Mouse (Mus musculus) megakaryocyte progenitor cell, adult 5-6 weeks (primary cell): ENCODE data around the gene Hoxd3. TPM values are rescaled to one million over a fixed set of nuclear protein-coding genes. Genes with fewer than 3 reads are reported as not detected.

Experiments used
- ATAC-seq: replicated peaks from 2 replicates; pipeline ENCODE4 v1.8.0; 2016; ENCODE audit warnings: mild to moderate bottlenecking, moderate TSS enrichment, inconsistent platforms; ENCODE audit not compliant: poor library complexity
- total RNA-seq, 2 experiments: library from RNA; stranded (forward) in 1 of 2; stranded (reverse) in 1 of 2; fragments of 157-497, 149-512 nt in 1 of 2; fragments of 200-1000 nt in 1 of 2; gene quantifications; 2 replicates each; pipeline versions ENCODE4 v1.2.3 to v1.2.4; 2015 to 2017

The Hoxd3 gene
- total RNA-seq, 2 experiments from 2014 or later: not detected

DNA sequence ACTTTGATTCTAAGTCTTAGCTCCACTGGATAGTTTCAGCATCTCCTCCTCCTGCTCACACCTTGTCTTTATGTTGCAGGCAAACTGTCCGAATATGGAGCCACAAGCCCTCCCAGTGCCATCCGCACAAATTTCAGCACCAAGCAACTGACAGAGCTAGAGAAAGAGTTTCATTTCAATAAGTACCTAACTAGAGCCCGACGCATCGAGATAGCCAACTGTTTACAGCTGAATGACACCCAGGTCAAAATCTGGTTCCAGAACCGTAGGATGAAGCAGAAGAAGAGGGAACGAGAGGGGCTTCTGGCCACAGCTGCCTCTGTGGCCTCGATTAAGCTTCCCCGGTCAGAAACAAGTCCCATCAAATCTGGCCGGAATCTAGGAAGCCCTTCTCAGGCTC lies 52.2 kb downstream of the Hoxd3 start:
- ATAC-seq: no peak

DNA sequence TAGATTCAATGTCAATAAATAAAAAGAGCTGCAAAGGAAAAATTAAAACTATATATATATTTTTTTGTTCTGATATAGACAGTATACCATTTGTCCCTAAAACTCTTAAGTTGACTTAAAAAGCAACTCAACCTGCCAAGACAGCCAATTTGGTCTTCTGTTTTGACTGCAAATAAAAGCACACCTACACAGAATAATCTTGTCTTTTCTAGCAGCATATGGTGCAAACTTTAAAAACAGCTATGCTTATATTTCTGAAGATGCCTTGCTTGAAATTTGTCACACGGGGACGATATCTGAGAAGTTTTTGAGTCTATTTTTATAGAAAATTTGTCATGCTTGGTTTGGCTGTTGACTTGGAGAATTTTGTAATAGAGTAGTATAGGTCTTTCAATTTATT lies 62.6 kb downstream of the Hoxd3 start:
- ATAC-seq: no peak

DNA sequence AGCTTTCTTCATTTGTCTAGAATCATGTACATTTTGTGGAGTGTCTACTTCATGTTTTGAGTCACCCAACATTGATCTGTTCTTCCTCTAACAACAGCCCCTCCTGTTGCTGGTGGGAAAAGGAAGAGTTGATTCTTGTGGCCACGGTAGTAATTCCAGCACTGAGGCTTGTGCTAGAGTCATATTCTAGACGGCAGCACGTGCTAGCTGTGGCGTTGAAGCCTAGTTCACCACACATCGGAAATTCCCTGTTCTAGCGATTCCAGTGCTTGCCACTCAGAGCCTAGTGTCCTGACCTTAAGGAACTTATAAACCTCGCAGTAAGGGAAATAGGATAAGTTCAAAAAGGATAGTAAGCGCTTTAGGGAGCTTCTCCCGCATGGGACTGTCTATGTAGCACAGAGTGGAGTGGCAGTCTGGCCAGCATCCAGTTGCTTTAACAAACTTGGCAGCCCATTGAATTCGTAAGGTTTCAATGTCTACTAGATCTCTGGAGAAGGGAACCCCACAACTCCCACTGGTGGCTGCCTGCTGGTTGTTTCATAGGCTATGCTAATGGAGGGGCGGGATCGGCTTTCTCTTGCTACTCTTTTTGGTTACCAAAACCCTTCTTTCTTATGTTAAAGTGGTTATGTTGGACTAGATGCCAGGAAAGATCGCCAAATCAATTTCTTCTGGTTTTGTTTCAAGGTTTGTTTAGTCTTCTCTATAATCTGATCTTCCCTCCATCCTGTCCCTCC lies 66.0 kb downstream of the Hoxd3 start:
- ATAC-seq: no peak

DNA sequence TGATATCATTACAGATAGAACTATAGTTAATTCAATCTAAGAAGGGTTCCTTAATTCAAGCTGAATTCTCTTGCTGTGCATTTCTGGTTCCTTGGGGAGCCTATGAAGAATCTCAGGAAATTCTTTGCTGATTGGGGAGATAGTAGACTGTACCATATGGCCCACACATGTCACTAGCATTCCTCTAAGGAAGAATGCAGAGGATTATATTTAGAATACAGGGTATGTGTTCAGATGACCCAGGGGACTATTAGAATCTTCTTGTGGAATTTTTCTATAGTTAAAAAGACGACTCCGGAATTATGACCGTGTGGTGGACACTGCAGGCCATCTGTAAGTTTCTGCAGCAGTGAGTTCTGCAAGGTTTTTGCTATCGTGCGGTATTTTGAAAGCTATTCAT lies 69.7 kb downstream of the Hoxd3 start:
- no peak for ATAC-seq

DNA sequence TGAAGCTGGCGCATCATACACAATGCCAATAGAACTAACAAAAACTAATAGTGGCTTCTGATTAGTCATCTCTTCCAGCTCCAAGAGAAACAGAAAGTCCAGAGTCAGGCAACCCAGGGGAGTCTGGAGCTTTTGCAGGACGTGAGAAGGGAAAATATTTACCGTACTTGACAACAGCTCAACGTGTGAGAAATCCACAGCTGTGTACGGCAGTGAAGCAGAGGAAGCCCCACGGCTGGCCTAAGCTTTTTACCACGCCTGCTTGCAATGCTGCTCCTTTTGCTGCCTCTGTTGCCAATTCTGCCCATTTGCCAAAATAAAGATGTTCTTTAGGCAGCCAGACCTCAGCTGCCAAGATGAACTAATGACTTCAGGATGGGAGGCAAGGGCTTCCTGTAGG lies 83.8 kb downstream of the Hoxd3 start:
- no peak for ATAC-seq

Other genes with a start within 250 kb of the Hoxd3 start
- 30.8 and 34.9 TPM in 2 replicates for gene Lnpk, start 132.5 kb upstream of the Hoxd3 start, total RNA-seq (2015)
- gene Lnpk, start 132.5 kb upstream of the Hoxd3 start, total RNA-seq (2017): 42.6 and 42.8 TPM in 2 replicates
- gene Evx2, start 52.4 kb upstream of the Hoxd3 start, total RNA-seq (2015): not detected in 2 replicates
- not detected in 2 replicates for gene Evx2, start 52.4 kb upstream of the Hoxd3 start, total RNA-seq (2017)
- gene Hoxd13, start 43.6 kb upstream of the Hoxd3 start, total RNA-seq (2015): not detected in 2 replicates
- not detected in 2 replicates for gene Hoxd13, start 43.6 kb upstream of the Hoxd3 start, total RNA-seq (2017)
- not detected in 2 replicates for gene Hoxd12, start 36.9 kb upstream of the Hoxd3 start, total RNA-seq (2015)
- not detected in 2 replicates for gene Hoxd12, start 36.9 kb upstream of the Hoxd3 start, total RNA-seq (2017)
- gene Hoxd11, start 32.4 kb upstream of the Hoxd3 start, total RNA-seq (2015): not detected in 2 replicates
- not detected in 2 replicates for gene Hoxd11, start 32.4 kb upstream of the Hoxd3 start, total RNA-seq (2017)
- not detected in 2 replicates for gene Hoxd10, start 20.0 kb upstream of the Hoxd3 start, total RNA-seq (2015)
- not detected in 2 replicates for gene Hoxd10, start 20.0 kb upstream of the Hoxd3 start, total RNA-seq (2017)
- gene Hoxd9, start 14.2 kb upstream of the Hoxd3 start, total RNA-seq (2015): not detected in 2 replicates
- not detected in 2 replicates for gene Hoxd9, start 14.2 kb upstream of the Hoxd3 start, total RNA-seq (2017)
- gene Hoxd8, start 7.3 kb upstream of the Hoxd3 start, total RNA-seq (2015): not detected in 2 replicates
- gene Hoxd8, start 7.3 kb upstream of the Hoxd3 start, total RNA-seq (2017): not detected in 2 replicates
- gene Hoxd4, start within 50 bp of the Hoxd3 start, total RNA-seq (2015): not detected in 2 replicates
- gene Hoxd4, start within 50 bp of the Hoxd3 start, total RNA-seq (2017): not detected in 2 replicates
- gene Gm28230, start 14.8 kb downstream of the Hoxd3 start, total RNA-seq (2015): not detected in 2 replicates
- not detected in 2 replicates for gene Gm28230, start 14.8 kb downstream of the Hoxd3 start, total RNA-seq (2017)
- not detected in 2 replicates for gene Hoxd1, start 51.1 kb downstream of the Hoxd3 start, total RNA-seq (2015)
- gene Hoxd1, start 51.1 kb downstream of the Hoxd3 start, total RNA-seq (2017): not detected in 2 replicates
- gene Mtx2, start 113.9 kb downstream of the Hoxd3 start, total RNA-seq (2015): 68.4 and 75.0 TPM in 2 replicates
- 22.2 and 29.0 TPM in 2 replicates for gene Mtx2, start 113.9 kb downstream of the Hoxd3 start, total RNA-seq (2017)